Mouse (Mus musculus) ES-Bruce4 (cell line): ENCODE measurements around the gene Nmt2. TPM values are rescaled to one million over a fixed set of nuclear protein-coding genes. Genes with fewer than 3 reads are reported as not detected.

ENCODE experiments used
- H3K27ac ChIP-seq: 2 replicates; pipeline ENCODE4 v1.5.1; 2012; ENCODE audit warnings: low read length, inconsistent platforms; ENCODE audit not compliant: insufficient read depth
- H3K27me3 ChIP-seq: 2 replicates; pipeline ENCODE4 v1.6.1; 2012; ENCODE audit warnings: mild to moderate bottlenecking, low read length, inconsistent platforms; ENCODE audit not compliant: control insufficient read depth, poor library complexity, insufficient read depth, severe bottlenecking
- H3K36me3 ChIP-seq: 2 replicates; pipeline ENCODE4 v1.6.1; 2012; ENCODE audit warnings: inconsistent platforms, mild to moderate bottlenecking, low read length, moderate library complexity; ENCODE audit not compliant: control insufficient read depth, poor library complexity, insufficient read depth, severe bottlenecking
- H3K4me1 ChIP-seq: one replicate; pipeline ENCODE4 v1.8.1; 2011; ENCODE audit warnings: low read length; ENCODE audit not compliant: control insufficient read depth, insufficient read depth
- H3K4me3 ChIP-seq: 2 replicates; pipeline ENCODE4 v1.5.1; 2011; ENCODE audit warnings: low read depth, mild to moderate bottlenecking, low read length
- H3K9ac ChIP-seq: 2 replicates; pipeline ENCODE4 v1.6.1; 2012; ENCODE audit warnings: low read depth, mild to moderate bottlenecking, inconsistent platforms; ENCODE audit not compliant: poor library complexity, severe bottlenecking
- H3K9me3 ChIP-seq: replicated peaks from 2 replicates; pipeline ENCODE4 v1.6.1; 2012; ENCODE audit warnings: mild to moderate bottlenecking, low read length, inconsistent platforms; ENCODE audit not compliant: control insufficient read depth, poor library complexity, insufficient read depth, severe bottlenecking
- CTCF ChIP-seq: IDR thresholded peaks from one replicate; pipeline ENCODE4 v1.8.1; 2011; ENCODE audit warnings: low read depth, low read length
- EP300 ChIP-seq: IDR thresholded peaks from 2 replicates; pipeline ENCODE4 v1.6.1; 2011; ENCODE audit warnings: low read depth, low read length; ENCODE audit not compliant: insufficient read depth
- POLR2A ChIP-seq: IDR thresholded peaks from one replicate; pipeline ENCODE4 v1.8.1; 2011; ENCODE audit warnings: low read length; ENCODE audit not compliant: insufficient read depth
- polyA plus RNA-seq: library from polyadenylated mRNA; stranded (reverse); fragments of >200 nt; gene quantifications from 2 replicates; pipeline ENCODE4 v1.2.4, GENCODE M21; 2011; ENCODE audit warnings: low read depth; ENCODE audit not compliant: missing spikeins, insufficient read depth, insufficient read length

Nmt2 gene
- polyA plus RNA-seq, result 119 TPM in 2 replicates

- Histone ChIP-seq H3K4me1 (no peaks in the 10 kb centered on the region), H3K27me3 (no peaks in the 10 kb centered on the region), H3K36me3 (no peaks in the 10 kb centered on the region), H3K9ac (peak within 1 kb of the TSS; percentile 86), H3K4me3 (peak within 1 kb of the TSS; percentile 94), H3K9me3 (no peaks in the 10 kb centered on the region), H3K27ac (peak within 1 kb of the TSS; percentile 66)
- TF ChIP-seq EP300, result no peak
- peak; percentile 44 for TF ChIP-seq POLR2A
Measured at GRCm38 (mm10) chr2:3283602-3284472, at the start of gene Nmt2. TSS of gene Nmt2 (plus strand) at chr2:3284212.

GRCm38 (mm10) chr2:3239255-3239654 is 44.8 kb upstream of the Nmt2 start:
- Histone ChIP-seq H3K27me3 (no peaks in the 10 kb centered on the region), H3K9ac (no peak overlapping the region), H3K4me1 (no peaks in the 10 kb centered on the region), H3K4me3 (no peak overlapping the region), H3K36me3 (no peaks in the 10 kb centered on the region), H3K27ac (no peak overlapping the region), H3K9me3 (no peaks in the 10 kb centered on the region)
- no peak for TF ChIP-seq POLR2A
- TF ChIP-seq CTCF, result no peak
- no peak for TF ChIP-seq EP300

- no peaks in the 10 kb centered on the region for H3K36me3 ChIP-seq
- no peak overlapping the region for H3K9ac ChIP-seq
- no peak overlapping the region for H3K4me3 ChIP-seq
- H3K27me3 ChIP-seq, result no peaks in the 10 kb centered on the region
- no peaks in the 10 kb centered on the region for H3K9me3 ChIP-seq
- TF ChIP-seq POLR2A (no peak), CTCF (no peak), EP300 (no peak)
- H3K4me1 ChIP-seq, result peaks cover 2% of the 10 kb centered on the region
- H3K27ac ChIP-seq, result no peak overlapping the region
Measured at GRCm38 (mm10) chr2:3244251-3244650, 39.8 kb upstream of the Nmt2 start.

GRCm38 (mm10) chr2:3251309-3251708 is 32.7 kb upstream of the Nmt2 start:
- Histone ChIP-seq H3K9me3 (no peaks in the 10 kb centered on the region), H3K4me3 (no peak overlapping the region), H3K27ac (no peak overlapping the region), H3K36me3 (no peaks in the 10 kb centered on the region), H3K9ac (no peak overlapping the region), H3K27me3 (no peaks in the 10 kb centered on the region), H3K4me1 (peaks cover 2% of the 10 kb centered on the region)
- TF ChIP-seq POLR2A (no peak), EP300 (no peak), CTCF (no peak)

- H3K4me3 ChIP-seq, result no peak overlapping the region
- no peak overlapping the region for H3K9ac ChIP-seq
- 0 out of 2 replicates have a peak, but pooled peaks cover 5% of the 10 kb centered on the region for H3K9me3 ChIP-seq
- TF ChIP-seq EP300, result no peak
- no peak for TF ChIP-seq CTCF
- no peak for TF ChIP-seq POLR2A
- no peaks in the 10 kb centered on the region; the same call in 1 of the 2 replicates for H3K27me3 ChIP-seq
- H3K4me1 ChIP-seq, result no peaks in the 10 kb centered on the region
- no peaks in the 10 kb centered on the region for H3K36me3 ChIP-seq
- H3K27ac ChIP-seq, result no peak overlapping the region
Measured at GRCm38 (mm10) chr2:3266466-3266865, 17.5 kb upstream of the Nmt2 start.

- Histone ChIP-seq H3K9me3 (0 out of 2 replicates have a peak, but pooled peaks cover 5% of the 10 kb centered on the region), H3K36me3 (no peaks in the 10 kb centered on the region), H3K4me1 (no peaks in the 10 kb centered on the region), H3K27me3 (no peaks in the 10 kb centered on the region; the same call in 1 of the 2 replicates), H3K4me3 (no peak overlapping the region), H3K27ac (no peak overlapping the region), H3K9ac (no peak overlapping the region)
- TF ChIP-seq POLR2A (no peak), CTCF (no peak), EP300 (no peak)
Measured at GRCm38 (mm10) chr2:3267879-3268278, 16.1 kb upstream of the Nmt2 start.
